Mouse (Mus musculus): ENCODE data around the gene Padi1. TPM values are rescaled to one million over a fixed set of nuclear protein-coding genes. Genes with fewer than 3 reads are reported as not detected.

Gene Padi1
- polyA plus RNA-seq, 1 experiment from 2014 or later, result 0.12 TPM

DNA sequence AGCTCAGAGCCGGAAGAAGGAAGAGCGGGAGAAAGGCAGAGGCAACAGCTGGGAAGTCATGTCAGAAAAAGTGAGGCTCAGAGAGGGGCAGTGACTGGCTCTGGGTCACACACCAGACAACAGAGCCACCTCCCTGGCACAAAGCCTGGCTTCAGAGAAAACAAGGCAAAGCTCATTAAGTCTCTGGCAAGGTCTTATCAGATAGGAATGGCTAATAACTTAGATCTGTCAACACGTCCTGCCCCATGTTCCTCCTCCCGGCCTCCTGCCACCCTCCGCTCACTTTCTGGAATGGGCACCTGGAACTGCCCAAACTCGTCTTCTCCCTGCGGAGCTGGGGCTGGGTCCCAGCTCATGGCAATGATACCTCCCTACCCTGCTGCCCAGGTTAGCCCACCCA, 12.2 kb upstream of the Padi1 start:
- Histone ChIP-seq H3K9me3 (ENCODE audit: control insufficient read depth, low read length) (no peaks in the 10 kb centered on the region), H3K9ac (replicated peaks; ENCODE audit: low read length) (no peak overlapping the region), H3K27me3 (ENCODE audit: control insufficient read depth, insufficient read depth, low read length) (no peaks in the 10 kb centered on the region), H3K4me3 (replicated peaks; ENCODE audit: low read depth, low read length) (no peak overlapping the region), H3K4me1 (ENCODE audit: control insufficient read depth, insufficient read depth, low read length) (no peaks in the 10 kb centered on the region), H3K36me3 (ENCODE audit: control insufficient read depth, insufficient read depth, low read length) (no peaks in the 10 kb centered on the region), H3K27ac (replicated peaks; ENCODE audit: low read depth, low read length) (no peak overlapping the region), H3K4me2 (ENCODE audit: low read length) (no peak overlapping the region)
- DNase-seq (no peak), ATAC-seq (ENCODE audit: low FRiP score, low TSS enrichment) (no peak)
- WGBS, result 89% methylated on average over 7 of the region's 7 CpGs

DNA sequence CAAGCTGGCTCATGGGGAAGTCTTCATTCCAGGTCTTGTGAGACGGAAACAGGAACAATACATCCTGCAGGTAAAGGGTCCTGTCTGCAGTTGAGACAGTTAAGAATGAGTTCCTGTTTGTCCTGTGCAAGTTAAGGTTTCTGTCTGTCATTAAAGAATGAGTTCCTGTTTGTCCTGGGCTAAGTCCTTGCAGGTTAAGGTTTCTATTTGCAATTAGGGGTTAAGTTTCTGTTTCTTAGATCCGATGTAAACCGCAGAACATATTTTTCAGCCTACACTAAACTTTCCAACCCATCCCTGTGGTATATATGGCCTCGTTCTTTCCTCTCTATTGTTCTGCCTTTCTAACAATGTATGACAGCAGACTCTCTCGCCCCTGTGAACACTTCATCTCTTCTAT, 11.5 kb upstream of the Padi1 start:
- Histone ChIP-seq H3K9me3 (ENCODE audit: control insufficient read depth, low read length) (no peaks in the 10 kb centered on the region), H3K36me3 (ENCODE audit: control insufficient read depth, insufficient read depth, low read length) (no peaks in the 10 kb centered on the region), H3K27me3 (ENCODE audit: control insufficient read depth, insufficient read depth, low read length) (no peaks in the 10 kb centered on the region), H3K9ac (replicated peaks; ENCODE audit: low read length) (no peak overlapping the region), H3K4me1 (ENCODE audit: control insufficient read depth, insufficient read depth, low read length) (no peaks in the 10 kb centered on the region), H3K27ac (replicated peaks; ENCODE audit: low read depth, low read length) (no peak overlapping the region), H3K4me3 (replicated peaks; ENCODE audit: low read depth, low read length) (no peak overlapping the region), H3K4me2 (ENCODE audit: low read length) (no peak overlapping the region)
- DNase-seq (no peak), ATAC-seq (ENCODE audit: low FRiP score, low TSS enrichment) (no peak)
- WGBS, result 85% methylated on average over 5 of the region's 5 CpGs

DNA sequence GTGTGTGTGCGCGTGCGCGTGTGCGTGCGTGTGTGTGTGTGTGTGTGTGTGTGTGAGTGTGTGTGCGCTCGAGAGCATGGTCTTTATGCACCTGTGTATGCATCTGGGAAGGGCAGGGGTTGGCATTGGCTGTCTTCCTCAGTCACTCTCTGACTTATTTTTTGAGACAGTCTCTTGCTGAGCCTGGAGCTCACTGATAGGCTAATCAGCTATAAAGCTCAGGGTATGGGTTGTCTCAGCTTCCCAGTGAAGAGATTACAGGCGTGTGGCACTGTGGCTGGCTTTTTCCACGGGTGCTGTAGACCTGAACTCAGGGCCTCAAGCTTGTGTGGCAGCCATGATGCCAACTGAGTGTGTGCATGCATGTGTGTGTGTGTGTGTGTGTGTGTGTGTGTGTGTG, 9.6 kb upstream of the Padi1 start:
- Histone ChIP-seq H3K4me2 (ENCODE audit: low read length) (no peak overlapping the region), H3K9me3 (ENCODE audit: control insufficient read depth, low read length) (no peaks in the 10 kb centered on the region), H3K27ac (replicated peaks; ENCODE audit: low read depth, low read length) (no peak overlapping the region), H3K4me1 (ENCODE audit: control insufficient read depth, insufficient read depth, low read length) (no peaks in the 10 kb centered on the region), H3K27me3 (ENCODE audit: control insufficient read depth, insufficient read depth, low read length) (no peaks in the 10 kb centered on the region), H3K36me3 (ENCODE audit: control insufficient read depth, insufficient read depth, low read length) (no peaks in the 10 kb centered on the region), H3K9ac (replicated peaks; ENCODE audit: low read length) (no peak overlapping the region), H3K4me3 (replicated peaks; ENCODE audit: low read depth, low read length) (no peak overlapping the region)
- no peak for ATAC-seq (ENCODE audit: low FRiP score, low TSS enrichment)
- DNase-seq, result no peak
- 92% methylated on average over 10 of the region's 10 CpGs for WGBS

DNA sequence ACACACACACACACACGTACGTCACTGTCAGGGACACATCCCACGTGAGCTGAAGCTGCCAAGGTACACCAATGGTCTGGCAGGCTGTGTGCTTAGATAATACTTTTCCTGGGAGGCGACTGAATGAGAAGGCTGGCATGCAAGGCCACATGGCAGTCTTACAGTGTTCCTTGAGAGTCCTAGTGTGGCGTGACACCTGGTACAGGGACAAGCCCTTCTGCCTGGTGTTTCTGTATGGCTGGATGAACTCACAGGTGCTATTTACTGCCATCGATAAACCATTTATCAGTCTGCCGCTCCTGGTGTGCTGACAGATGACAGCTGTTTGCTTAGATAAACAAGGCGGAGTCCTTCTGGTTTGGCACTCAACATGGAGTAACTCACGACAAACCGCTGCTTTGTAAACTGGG, 8.9 kb upstream of the Padi1 start:
- no peak overlapping the region for H3K4me2 ChIP-seq (ENCODE audit: low read length)
- H3K4me3 ChIP-seq (replicated peaks; ENCODE audit: low read depth, low read length), result no peak overlapping the region
- H3K9me3 ChIP-seq (ENCODE audit: control insufficient read depth, low read length), result no peaks in the 10 kb centered on the region
- no peaks in the 10 kb centered on the region for H3K4me1 ChIP-seq (ENCODE audit: control insufficient read depth, insufficient read depth, low read length)
- 83% methylated on average over 10 of the region's 10 CpGs for WGBS
- H3K9ac ChIP-seq (replicated peaks; ENCODE audit: low read length), result no peak overlapping the region
- no peaks in the 10 kb centered on the region for H3K27me3 ChIP-seq (ENCODE audit: control insufficient read depth, insufficient read depth, low read length)
- no peaks in the 10 kb centered on the region for H3K36me3 ChIP-seq (ENCODE audit: control insufficient read depth, insufficient read depth, low read length)
- DNase-seq, result no peak
- ATAC-seq (ENCODE audit: low FRiP score, low TSS enrichment), result no peak
- H3K27ac ChIP-seq (replicated peaks; ENCODE audit: low read depth, low read length), result no peak overlapping the region

DNA sequence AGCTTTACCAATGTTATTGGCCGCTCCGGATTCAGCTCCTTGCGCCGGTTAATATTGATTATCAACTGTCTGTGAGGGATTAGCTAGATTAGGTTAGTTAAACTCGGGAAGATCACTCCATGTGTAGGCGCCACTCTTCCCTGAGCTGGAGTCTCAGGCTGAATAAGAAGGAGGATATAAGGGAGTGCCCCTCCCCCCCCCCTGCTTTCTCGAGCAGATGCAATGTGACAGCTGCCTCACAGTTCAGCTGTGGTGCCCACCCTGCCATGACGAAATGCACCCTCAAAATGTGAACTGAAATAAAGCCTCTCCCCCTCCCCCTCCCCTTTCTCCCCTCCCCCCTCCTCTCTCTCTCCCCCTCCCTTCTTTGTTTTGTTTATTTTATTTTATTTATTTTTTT, 8.0 kb upstream of the Padi1 start:
- H3K4me3 ChIP-seq (replicated peaks; ENCODE audit: low read depth, low read length), result no peak overlapping the region
- peak; percentile 8 for DNase-seq
- 45% methylated on average over 8 of the region's 8 CpGs for WGBS
- H3K4me1 ChIP-seq (ENCODE audit: control insufficient read depth, insufficient read depth, low read length), result no peaks in the 10 kb centered on the region
- H3K9ac ChIP-seq (replicated peaks; ENCODE audit: low read length), result no peak overlapping the region
- H3K36me3 ChIP-seq (ENCODE audit: control insufficient read depth, insufficient read depth, low read length), result no peaks in the 10 kb centered on the region
- no peaks in the 10 kb centered on the region for H3K27me3 ChIP-seq (ENCODE audit: control insufficient read depth, insufficient read depth, low read length)
- no peak overlapping the region for H3K4me2 ChIP-seq (ENCODE audit: low read length)
- no peak for ATAC-seq (ENCODE audit: low FRiP score, low TSS enrichment)
- no peaks in the 10 kb centered on the region for H3K9me3 ChIP-seq (ENCODE audit: control insufficient read depth, low read length)
- H3K27ac ChIP-seq (replicated peaks; ENCODE audit: low read depth, low read length), result no peak overlapping the region

DNA sequence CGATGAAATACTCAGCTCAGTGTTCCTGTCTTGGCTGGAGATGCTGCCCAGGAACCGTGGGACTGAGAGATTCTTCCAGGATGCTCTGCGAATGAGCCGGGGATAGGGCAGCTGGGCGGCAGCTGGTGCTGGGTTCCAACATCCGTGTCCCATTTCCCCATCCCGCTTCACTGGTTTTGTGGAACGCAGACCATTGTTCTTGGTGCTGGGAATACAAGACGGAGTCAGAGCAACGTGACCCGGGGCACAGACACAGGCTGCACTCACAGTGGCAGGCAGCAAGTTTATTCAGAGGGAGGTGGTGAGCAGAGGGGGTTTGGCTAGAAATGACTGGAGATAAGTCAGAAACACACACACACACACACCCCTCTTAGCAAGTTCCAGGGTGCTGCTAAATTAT, 3.7 kb upstream of the Padi1 start:
- Histone ChIP-seq H3K9ac (replicated peaks; ENCODE audit: low read length) (no peak overlapping the region), H3K4me2 (ENCODE audit: low read length) (no peak overlapping the region), H3K4me3 (replicated peaks; ENCODE audit: low read depth, low read length) (no peak overlapping the region), H3K36me3 (ENCODE audit: control insufficient read depth, insufficient read depth, low read length) (no peaks in the 10 kb centered on the region), H3K27me3 (ENCODE audit: control insufficient read depth, insufficient read depth, low read length) (no peaks in the 10 kb centered on the region), H3K27ac (replicated peaks; ENCODE audit: low read depth, low read length) (no peak overlapping the region), H3K4me1 (ENCODE audit: control insufficient read depth, insufficient read depth, low read length) (no peaks in the 10 kb centered on the region), H3K9me3 (ENCODE audit: control insufficient read depth, low read length) (no peaks in the 10 kb centered on the region)
- DNase-seq, result no peak
- ATAC-seq (ENCODE audit: low FRiP score, low TSS enrichment), result no peak
- WGBS, result 61% methylated on average over 11 of the region's 11 CpGs

DNA sequence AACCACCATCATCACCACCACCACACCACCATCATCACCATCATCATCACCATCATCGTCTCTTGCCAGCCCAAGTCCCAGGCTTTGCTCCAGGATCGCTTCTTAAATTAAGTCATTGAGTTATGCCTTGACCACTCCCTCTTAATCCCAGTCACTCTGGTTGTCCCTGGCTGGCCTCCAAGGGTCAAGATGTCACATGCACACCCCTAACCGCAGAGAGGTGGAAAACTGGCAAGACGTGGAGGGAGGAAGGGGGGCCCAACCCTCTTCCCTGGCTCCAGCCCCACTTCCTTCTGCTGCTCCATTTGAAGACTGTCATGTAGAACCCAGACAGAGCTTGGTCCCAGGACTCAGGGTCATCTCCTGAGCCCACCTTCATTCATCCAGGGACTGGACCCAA, 587 bp downstream of the Padi1 start:
- Histone ChIP-seq H3K9ac (replicated peaks; ENCODE audit: low read length) (no peak overlapping the region), H3K4me1 (ENCODE audit: control insufficient read depth, insufficient read depth, low read length) (no peaks in the 10 kb centered on the region), H3K27ac (replicated peaks; ENCODE audit: low read depth, low read length) (no peak overlapping the region), H3K4me3 (replicated peaks; ENCODE audit: low read depth, low read length) (no peak overlapping the region), H3K36me3 (ENCODE audit: control insufficient read depth, insufficient read depth, low read length) (no peaks in the 10 kb centered on the region), H3K9me3 (ENCODE audit: control insufficient read depth, low read length) (no peaks in the 10 kb centered on the region), H3K27me3 (ENCODE audit: control insufficient read depth, insufficient read depth, low read length) (no peaks in the 10 kb centered on the region), H3K4me2 (ENCODE audit: low read length) (no peak overlapping the region)
- WGBS, result 70% methylated on average over 4 of the region's 4 CpGs
- no peak for ATAC-seq (ENCODE audit: low FRiP score, low TSS enrichment)
- DNase-seq, result no peak

DNA sequence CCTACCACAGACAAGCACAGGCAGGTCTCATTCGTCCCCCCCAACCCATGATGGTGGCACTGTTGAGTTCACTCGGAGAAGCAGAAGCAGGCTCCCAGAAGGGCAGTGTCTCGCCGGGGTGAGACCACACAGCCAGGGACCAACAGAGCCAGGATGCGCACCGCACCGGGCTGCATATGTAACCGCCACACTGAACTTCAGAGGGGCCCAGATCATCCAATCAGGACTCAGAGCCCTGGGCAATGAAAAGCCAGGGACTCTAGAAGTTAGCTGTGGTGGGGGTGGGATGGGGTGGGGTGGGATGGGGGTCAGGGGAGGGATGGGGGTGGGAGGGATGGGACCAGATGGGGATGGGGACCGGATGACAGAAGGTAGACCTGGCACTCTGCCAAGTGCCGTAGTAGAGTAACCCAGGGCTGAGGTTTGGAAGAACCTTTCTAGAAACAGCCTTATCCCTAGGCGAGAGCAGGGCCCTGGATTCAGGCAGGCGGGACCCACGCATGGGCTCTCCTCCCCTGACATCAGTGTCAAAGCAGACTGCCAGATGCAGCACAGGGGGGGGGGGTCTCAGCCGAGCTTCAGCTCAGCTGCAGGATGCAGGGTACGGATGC, 1.8 kb downstream of the Padi1 start:
- no peak overlapping the region for H3K4me3 ChIP-seq (replicated peaks; ENCODE audit: low read depth, low read length)
- DNase-seq (peak; percentile 17), ATAC-seq (ENCODE audit: low FRiP score, low TSS enrichment) (no peak)
- H3K9me3 ChIP-seq (ENCODE audit: control insufficient read depth, low read length), result no peaks in the 10 kb centered on the region
- no peak overlapping the region for H3K27ac ChIP-seq (replicated peaks; ENCODE audit: low read depth, low read length)
- no peaks in the 10 kb centered on the region for H3K4me1 ChIP-seq (ENCODE audit: control insufficient read depth, insufficient read depth, low read length)
- no peak overlapping the region for H3K9ac ChIP-seq (replicated peaks; ENCODE audit: low read length)
- H3K36me3 ChIP-seq (ENCODE audit: control insufficient read depth, insufficient read depth, low read length), result no peaks in the 10 kb centered on the region
- WGBS, result 59% methylated on average over 15 of the region's 15 CpGs
- H3K27me3 ChIP-seq (ENCODE audit: control insufficient read depth, insufficient read depth, low read length), result no peaks in the 10 kb centered on the region
- H3K4me2 ChIP-seq (ENCODE audit: low read length), result no peak overlapping the region

DNA sequence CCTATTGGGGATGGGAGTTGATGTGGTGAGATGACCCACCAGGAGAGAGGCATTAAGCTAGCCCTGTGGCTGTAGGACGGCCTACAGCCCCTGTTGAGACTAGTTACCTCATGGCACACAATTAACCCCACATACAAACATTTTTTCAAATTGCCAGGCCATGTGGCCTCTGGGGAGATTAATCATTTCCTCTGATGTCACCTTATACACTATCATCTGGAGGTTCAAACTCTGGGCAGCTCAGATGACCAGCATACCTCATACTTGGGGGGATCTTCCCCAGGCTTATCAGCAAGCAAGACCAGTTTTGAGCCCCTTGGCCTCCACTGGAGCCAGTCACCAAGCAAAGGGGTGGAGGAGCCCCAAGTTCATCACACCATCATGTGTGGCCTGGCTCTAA, 2.7 kb downstream of the Padi1 start:
- H3K27ac ChIP-seq (replicated peaks; ENCODE audit: low read depth, low read length), result no peak overlapping the region
- H3K36me3 ChIP-seq (ENCODE audit: control insufficient read depth, insufficient read depth, low read length), result no peaks in the 10 kb centered on the region
- ATAC-seq (ENCODE audit: low FRiP score, low TSS enrichment) (no peak), DNase-seq (no peak)
- no peaks in the 10 kb centered on the region for H3K4me1 ChIP-seq (ENCODE audit: control insufficient read depth, insufficient read depth, low read length)
- no peak overlapping the region for H3K4me3 ChIP-seq (replicated peaks; ENCODE audit: low read depth, low read length)
- no peaks in the 10 kb centered on the region for H3K27me3 ChIP-seq (ENCODE audit: control insufficient read depth, insufficient read depth, low read length)
- H3K9me3 ChIP-seq (ENCODE audit: control insufficient read depth, low read length), result no peaks in the 10 kb centered on the region
- H3K9ac ChIP-seq (replicated peaks; ENCODE audit: low read length), result no peak overlapping the region
- no peak overlapping the region for H3K4me2 ChIP-seq (ENCODE audit: low read length)
- WGBS, result 81% methylated on average over 1 of the region's 1 CpGs

Measured in midbrain, embryonic 14.5 days (tissue).